Mouse (Mus musculus) lung, postnatal 0 days (tissue): ENCODE measurements around the gene AW551984.

Source experiments
- CTCF ChIP-seq: IDR thresholded peaks from 2 replicates; pipeline ENCODE4 v1.5.1; 2016; ENCODE audit warnings: antibody characterized with exemption, mild to moderate bottlenecking
- EP300 ChIP-seq: IDR thresholded peaks from 2 replicates; pipeline ENCODE4 v1.6.1; 2016; ENCODE audit warnings: antibody characterized with exemption, mild to moderate bottlenecking, control low read depth

DNA sequence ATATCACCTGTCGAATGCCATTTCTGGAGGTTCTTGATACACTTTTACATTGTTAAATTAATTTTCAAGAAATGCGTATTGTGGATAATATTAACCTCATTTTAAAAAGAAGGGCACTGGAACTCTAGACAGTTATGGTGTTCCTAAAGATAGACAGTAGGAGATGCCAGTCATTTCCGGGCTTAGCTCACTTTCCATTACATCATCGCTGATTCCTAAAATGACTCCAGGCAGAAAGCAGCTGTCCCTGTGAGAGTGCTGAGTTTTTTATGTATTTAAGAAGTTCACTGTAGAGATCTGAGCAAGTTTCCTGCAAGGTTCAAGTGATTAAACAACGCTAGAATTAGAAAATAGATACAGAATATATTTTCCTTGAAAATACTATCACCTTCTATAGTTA lies 27.2 kb downstream of the AW551984 start:
- TF ChIP-seq CTCF (no peak), EP300 (no peak)
